Mouse (Mus musculus) cerebellum, adult 11 months (tissue): ENCODE data around the gene Myo1b.

Source experiments
- DNase-seq: peaks from one replicate; pipeline ENCODE4 v3.0.0; 2022

Myo1b gene

DNA sequence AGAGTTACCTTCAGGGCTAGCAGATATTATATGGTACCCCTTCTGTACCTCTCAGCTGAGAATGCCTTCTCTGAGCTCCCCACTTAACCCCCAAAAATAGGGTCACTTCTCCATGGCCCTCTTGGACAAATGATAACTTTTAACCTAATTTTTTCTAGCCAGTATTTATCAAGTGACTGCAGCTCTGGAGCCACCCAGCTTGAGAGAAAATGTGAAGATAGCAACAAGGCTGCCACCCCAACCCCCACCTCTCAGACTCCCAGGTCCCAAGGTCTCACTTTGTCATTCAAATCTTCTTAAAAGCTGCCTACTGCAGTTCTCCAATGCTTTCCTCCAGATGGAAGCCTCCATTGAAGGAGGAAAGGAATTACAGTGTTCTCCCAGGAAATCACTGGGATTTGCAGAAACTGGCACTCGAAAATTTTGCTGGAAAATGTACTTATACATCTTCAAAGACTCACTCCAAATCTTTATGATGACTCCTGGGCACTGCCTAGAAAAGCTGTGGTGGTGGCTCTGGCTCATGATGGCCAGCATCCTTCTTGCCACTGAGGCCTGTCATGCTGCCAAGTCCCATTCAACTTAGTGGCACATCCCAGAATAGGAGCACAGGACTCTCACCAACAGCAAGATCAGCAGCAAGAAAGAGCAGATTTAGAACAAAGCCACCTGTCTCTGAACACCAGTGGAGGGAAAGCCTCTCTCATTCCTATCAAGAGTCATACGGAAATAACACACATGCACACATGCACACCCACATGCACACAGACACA lies 70.4 kb downstream of the Myo1b start:
- DNase-seq = no peak

DNA sequence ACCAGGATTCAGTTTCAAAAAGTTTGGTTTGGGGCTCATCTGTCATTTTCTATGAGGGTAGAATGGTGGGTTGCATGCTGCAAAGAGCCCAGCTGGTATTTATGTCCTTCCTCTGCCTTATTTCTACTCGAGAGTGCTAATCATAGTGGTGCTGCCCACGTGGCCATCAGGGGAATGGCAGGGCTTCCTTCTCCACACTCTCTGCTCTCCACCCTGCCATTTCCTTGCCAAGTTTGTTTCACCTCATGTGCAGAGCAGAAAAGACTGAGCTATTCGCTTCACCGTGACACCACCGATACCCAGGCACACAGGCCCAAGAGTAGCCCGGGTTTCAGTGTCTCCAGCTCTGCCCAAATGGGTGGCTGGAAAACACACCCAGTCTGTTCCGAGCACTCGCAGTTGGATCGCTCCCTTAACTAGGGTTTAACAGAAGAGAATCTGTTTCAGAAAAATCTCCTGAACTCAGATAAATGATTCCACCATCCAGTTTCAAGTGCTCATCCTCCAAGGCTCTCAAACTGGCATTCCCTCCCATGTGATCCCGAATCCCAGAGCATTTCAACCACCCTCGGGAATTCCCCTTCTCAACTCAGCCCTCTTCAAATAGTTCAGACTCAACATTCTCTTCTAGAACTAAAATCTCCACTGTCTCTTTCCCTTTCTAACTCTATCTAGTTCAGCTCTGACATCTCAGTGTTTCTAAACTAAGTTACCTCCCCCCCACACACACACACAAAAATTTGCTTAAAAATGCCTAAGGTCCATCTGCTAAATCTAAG lies 77.8 kb downstream of the Myo1b start:
- no peak for DNase-seq

DNA sequence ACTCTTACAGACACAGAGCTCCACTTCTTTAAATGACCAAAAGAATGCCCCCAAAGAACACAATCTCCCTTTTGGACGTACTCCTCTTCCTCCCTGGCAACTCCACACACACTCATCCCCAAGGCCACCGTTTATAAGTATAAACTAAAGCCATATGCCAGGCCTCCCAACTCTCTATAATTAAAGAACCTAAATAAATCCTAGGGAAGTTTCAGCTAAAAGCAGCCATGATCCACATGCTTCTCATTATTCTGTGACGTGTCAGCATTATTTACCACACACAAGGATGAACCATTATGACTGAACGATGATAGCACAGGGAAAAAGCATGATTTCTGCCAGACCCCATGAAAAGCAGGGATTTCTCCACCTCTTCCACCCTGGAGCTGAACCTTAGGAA lies 78.6 kb downstream of the Myo1b start:
- no peak for DNase-seq

DNA sequence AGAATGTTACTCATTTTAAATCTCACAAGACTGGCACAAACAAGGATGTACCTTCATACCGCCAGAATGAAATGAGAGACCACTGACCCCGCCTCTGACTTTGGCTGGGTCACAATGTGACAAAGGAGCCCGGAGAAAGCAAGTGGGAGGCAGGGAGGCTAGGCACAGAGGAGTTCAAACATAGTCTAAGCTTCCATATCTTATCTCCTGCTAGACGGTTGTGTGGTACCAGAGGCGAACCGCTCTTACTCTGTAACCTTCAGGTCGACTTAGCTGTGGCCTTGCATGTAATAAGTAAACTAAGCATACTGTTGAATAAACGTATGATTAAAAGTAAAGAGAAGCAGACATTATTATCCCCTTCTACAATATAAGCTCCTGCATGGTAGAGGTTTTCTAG lies 80.1 kb downstream of the Myo1b start:
- DNase-seq = no peak

DNA sequence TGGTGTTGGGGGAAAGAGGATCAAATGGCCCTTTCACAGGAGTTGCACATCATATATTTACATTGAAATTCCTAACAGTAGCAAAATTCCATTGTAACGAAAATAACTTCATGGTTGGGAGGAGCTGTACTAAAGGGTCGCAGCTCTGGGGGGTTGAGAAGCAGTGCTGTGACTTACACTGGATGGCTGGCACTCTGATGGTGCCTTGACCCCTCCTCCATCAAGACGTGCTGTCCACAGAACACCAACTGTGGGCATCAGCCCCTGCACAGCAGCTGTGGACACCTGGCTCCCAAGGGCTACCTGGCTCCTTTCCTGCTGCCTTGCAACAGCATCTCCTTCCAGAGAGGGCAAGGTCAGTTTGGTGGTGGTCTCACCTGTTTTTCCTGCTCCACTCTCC lies 81.8 kb downstream of the Myo1b start:
- DNase-seq = no peak

DNA sequence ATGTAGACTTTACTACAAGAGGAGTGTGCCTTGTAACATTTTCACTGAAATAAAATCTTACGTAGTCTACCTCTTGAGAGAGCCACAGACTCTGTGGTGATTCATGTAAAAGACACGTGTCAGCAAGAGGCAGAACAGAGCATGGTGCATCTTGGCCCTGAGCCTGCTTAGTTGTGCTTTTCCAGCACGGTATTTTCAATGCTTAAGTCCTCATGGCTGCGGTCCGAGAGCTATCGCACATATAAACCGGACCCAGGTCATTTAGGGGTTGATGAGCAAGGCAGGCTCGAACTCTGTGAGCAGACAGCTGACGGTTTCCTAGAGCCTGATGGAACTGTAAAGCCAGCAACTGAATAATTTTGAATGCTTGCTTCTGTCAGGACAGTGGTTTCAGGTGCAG lies 86.5 kb downstream of the Myo1b start:
- DNase-seq = no peak

DNA sequence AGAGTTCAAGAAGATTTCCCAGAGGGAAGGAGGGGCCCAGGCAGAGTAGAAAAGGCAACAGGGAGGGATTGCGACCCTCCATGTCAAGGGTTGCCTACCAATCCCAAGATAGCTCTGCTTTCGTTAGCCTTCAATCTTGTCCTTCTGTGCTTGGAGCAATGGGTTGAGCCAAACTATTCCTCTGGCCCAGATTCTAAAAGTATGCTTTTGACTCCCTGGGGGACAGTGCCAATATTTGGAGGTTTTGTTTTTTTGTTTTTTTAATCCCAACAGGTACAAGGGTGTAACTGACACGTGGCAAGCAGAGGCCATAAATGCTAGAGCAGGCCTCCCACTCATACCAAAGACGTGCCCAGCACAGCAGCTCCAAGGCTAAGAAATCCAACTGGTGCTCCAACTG lies 93.3 kb downstream of the Myo1b start:
- DNase-seq = no peak

DNA sequence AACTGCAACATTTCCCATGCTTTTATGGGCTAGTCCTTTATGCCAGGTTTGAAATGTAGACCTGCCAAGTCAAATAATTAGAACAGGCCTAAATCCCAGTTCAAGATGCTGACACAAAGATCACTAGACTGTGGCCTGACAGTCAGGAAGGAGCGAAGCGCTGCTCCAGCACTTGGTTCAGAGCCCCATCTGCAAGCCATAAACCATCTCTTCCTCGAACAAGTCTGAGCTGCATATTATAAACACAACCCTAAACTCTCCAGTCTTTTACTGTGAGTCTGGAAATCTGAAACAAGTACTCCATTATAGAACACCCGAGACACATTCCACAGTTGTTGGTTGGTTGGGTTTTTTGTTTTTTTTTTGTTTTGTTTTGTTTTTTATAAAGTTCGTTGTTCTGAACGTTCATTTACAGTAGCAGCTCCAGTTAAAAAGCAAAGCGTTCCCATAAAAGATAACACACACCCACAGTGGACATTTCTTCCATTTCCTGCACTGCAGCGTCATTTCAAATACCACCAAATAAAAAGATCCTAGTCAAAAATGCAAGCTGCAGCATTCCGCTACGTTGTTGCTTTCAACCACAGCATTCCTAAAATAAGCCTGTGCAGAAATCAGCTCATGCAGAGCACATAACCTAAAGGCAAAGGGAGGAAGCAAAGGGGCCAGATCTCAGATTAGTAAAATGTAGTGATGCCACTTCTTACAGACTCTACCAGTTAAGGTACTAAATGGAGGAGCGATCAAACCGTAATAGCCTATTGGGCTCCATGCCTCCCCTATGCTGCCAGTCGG lies 94.0 kb downstream of the Myo1b start:
- no peak for DNase-seq

DNA sequence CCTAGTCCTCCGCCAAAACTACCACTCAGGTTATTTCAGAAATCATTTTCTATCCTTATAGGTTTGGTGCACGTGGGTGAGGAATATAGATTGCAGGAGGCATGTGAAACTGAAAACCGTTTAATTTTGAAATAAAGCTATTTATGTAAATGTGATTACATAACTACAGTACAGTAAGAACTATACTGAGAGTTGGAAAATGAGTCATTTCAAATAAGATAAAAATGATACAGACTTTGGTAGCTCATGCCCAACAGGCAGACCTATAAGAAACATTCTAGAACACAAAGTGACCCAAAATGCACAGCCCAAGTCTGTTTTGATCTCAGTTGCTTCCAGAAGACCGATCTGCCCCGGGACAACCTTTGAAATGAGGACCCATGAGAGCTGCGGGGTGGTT lies 95.4 kb downstream of the Myo1b start:
- no peak for DNase-seq

DNA sequence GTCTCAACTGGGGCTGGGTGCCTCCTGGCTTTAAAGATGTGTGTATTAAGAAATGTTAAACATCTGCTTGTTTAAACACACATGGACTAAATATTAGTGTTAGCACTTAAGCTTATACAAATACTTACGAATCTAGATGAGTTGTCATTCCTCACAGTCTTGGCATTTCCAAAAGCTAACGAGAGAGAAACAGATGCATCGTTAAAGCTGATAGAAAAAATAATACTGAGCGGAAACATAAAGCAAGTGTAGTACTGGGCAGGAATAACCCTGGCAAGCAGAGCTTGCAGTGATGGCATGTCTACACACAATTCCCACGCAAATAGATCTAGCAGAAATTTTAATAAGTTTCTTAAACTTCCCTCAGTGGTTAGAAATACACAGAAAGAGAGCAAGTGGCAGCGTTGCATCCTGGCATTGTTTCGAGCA lies 95.8 kb downstream of the Myo1b start:
- DNase-seq = no peak

DNA sequence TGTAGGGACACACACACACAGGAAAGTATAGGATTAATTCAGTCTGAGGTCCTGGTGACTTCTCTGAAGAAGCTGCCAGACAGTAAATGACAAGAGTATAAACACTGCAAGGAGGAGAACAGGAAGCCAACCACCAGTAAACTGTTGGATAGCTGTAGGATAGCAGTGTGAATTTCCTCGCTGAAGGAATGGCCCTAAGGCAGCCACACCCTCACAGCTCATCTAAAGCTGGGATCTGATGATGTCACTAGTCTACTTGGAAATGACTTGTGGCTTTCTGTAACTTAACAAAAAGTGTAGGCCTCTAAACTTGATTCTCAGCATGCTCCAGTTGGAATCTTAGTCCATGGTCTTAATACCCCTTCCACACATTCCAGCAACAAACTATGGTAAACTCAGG lies 100.2 kb downstream of the Myo1b start:
- no peak for DNase-seq

DNA sequence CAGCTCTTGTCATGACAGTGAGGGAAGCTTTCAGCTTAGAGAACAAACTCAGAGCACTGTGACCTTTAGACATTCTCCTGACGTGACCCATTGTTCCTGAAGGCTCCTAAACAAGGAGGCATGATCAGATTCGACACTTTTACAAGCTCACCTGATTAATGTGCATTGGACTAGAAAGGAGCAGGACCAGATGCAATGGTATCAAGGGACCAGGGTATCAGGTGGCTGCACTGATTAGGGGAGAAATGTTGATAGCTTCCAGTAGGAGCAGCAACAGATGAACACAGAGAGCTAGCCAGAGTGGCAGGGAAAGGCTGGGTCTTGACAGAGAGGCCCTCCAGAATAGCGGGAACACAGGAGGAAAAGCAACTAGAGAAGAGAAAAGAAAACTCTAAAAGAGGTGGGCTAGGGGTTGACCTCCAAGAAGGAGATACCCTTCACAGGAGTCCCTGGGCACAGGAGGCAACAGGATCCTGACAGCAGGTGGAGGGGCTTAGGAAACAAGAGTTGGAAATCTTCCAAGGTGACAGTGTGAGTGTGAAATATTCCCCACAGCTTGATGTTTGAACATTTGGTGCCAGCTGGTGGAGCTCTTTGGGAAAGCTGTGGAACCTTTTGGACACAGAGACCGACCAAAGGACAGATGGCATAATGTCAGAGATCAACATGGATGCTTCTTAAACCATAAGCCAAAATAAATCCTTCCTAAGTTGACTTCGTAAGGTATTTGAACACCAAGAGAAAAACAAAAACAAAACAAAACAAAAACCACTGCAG lies 100.8 kb downstream of the Myo1b start:
- DNase-seq = no peak

DNA sequence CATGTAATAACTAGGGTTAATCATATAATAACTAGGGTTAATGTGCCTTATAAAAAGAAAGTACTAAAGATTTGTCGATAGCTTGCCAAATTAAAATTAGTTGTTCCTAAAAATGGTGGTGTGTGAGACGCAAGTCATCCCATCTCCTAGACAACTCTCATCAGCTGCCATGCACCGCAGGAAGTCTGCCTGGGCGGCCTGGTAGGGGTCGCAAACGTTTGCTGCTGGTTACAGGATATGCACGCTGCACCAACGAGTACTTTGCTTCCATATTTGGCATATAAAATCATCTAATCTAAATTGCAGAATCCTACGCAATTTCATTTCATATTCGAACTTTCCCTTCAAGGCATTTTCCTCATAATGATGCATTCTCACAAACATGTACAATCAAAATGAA lies 107.0 kb downstream of the Myo1b start:
- DNase-seq = no peak

DNA sequence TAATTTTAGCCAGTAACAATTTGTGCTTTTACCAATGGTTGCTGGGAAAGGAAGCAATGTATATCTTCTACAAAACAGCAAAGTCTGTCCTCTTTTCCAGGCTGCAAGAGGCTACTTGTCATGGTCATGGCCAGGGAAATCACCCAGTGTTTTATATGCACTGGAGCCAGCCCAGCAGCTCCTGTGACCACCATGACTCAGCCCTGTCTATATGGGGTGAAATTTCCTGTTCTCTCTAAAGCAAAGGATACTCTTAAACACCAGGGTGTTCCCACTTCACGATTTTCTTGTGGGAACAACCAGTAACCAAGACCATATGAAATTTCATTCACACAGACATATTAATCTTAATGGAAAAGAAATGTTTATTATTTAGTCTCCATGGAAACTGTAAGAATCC lies 107.6 kb downstream of the Myo1b start:
- no peak for DNase-seq

DNA sequence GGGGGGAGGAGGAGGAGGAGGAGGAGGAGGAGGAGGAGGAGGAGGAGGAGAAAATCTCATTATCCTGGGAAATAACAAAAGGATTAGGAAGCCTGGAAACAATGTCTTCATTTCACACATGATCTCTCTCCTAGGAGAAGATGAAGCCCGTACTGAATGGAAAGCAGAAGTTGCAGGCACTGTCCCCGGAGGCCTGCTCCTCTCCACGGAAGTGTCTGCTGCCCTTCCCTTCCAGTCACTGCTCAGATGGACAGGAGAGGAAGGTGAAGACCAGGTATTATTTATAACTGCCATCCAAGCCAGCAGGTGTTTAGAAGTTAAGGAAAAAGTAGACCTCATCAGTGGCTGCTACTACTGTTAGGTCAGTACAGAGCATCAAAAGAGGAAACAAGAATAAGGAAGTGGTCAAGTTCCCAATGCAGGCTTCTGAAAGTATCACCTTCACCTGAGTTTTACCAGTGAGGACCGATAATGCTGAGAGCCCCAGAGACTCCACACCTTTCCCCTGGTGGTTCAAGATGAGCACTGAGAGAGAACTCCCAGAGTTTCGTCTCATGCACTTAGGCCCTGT lies 110.7 kb downstream of the Myo1b start:
- DNase-seq = no peak

DNA sequence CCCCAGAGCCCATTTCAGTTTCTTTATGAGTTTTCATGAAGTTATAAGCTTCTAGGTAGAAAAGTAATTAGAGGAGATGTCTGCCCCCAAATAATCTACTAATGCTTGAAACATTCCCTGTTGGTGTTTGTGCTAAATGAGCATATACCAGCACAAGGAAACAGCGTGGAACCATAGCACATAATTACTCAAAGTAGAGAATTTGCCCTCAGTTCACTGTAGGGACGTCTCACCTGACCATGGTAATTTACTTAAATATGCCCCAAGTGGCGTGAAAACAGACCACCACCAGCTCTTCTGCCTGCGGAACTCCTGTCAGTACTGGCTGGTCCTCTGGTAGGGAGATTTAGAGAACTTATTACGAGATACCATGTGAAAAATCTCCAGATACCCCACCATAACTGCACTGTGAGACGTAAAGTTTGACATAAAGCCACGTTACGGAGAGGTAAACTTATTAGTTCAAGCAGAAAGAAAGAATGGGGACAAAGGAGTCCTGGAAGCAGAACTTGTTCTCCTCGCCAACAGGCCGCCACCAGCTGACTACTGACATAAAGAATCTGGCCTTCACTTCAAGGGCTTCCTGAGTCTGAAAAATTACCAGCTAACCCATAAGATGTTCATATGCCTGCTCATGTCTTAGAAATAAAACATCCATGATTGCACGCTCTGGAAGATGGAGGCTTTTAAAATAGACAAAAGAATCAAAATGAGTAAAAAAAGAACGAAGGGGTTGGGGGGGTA lies 111.4 kb downstream of the Myo1b start:
- no peak for DNase-seq

DNA sequence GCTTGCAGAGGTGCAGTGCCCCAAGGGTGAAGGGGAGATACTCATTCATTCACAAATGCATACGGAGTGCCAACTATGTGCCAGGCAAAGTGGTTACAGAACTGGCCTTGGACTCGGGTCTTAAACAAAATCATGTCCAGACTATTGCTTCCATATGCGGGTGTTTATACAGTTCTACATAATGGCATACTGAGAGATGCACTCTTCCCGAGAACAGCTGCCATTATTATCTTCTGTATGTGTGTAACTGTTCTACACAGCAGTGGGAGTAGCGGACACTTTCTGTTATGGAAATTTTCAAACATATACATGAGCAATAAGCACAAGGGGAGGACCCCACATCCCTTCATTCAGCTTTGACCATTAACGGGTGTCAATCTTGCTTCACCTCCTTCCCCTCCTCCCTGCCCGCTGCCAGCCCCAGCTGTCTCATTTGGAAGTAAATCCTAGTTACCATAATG lies 117.8 kb downstream of the Myo1b start:
- DNase-seq = no peak

DNA sequence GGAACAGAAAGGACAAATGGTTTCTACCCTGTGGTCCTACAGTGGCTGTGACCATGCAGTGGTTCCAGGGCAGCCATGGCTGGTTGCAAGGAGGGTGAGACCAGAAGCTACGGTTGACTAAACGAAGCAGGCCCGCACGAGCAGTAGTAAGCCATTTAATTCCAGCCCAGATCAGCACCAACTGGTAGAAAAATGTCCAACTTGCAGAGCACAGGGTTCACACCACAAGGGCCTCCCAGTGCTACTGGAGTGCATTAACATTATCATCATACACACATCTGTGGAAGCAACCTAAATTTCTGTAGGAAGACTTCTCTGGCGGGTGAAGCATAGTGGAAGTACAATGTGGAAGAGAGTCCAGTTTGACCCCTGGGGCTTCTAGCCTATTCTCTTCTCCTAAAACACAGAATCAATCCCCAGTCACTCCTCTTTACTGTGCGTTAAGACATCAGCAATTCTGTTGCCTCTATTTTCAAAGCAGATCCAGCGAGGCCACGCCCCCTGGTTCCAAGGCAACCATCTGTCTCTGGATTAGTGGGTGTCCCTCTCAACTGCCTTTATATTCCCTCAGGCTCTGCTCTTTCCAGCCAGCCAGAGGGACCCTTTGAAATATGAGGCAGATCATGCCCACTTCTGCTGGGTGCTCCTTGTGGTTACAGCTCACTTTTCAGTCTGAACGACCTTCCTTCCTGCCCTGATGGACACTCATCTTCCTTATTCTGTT lies 120.1 kb downstream of the Myo1b start:
- DNase-seq = no peak

DNA sequence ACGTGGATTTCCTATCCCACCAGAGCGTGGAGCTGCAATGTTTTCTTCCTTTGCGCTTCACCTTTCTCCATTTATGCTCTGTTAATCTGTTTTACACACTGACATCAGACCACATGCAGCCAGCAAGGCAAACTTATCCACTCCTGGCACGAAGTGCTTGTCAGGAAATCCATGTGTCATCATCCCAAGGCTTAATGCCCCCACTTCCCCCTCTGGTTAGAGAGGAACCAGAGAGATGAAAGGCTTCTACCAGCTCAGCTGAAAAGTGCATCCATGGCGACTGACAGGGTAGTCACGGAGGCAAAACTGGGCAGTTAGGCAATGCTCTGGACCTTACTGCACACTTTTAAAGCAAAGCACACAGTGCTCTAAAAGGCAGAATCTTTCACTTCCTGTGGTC lies 126.6 kb downstream of the Myo1b start:
- DNase-seq = no peak

DNA sequence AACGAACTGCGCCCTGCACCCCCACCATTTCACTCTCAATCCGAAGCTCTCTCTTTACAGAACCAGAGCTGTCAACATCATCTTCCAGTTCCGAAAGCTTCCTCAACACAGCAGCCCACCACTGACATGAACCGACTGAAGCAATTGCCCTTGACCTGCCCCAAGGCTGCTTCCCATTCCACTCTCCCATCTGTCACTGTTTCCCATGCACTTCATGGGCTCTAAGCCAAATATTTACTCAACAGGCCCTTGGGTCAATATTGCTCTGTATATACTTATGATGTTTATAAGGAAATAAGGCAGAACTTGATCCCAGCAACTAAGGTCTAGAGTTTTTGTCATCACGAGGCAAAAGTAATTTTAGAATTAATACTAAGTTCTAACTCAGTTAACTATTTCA lies 133.8 kb downstream of the Myo1b start:
- no peak for DNase-seq

DNA sequence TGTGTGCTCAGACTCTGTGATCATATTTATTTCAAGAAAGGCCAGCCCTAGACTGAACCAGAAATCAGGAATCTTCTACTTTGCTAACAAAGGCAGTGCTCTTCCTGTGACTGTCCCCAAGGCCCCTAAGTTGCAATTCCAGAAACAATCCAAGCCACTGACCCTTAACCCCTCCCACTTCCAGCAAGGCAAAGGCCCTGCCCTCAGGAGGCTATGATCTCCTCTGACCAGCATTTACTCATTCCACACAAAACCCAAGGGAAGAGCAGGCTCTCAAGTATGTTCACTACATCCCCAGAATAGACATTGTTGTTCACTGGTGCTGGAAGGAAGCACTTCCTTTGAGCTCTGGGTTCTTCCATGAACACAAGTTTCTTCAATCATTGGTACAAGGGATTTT lies 135.5 kb downstream of the Myo1b start:
- no peak for DNase-seq
